Mouse (Mus musculus) forebrain, embryonic 15.5 days (tissue): ENCODE results near the gene Dohh. TPM values are rescaled to one million over a fixed set of nuclear protein-coding genes. Genes with fewer than 3 reads are reported as not detected.

Experiments
- ATAC-seq: fragments of 200-750 bp; cut with Nextera tagmentation; replicated peaks from 2 replicates; pipeline ENCODE4 v1.8.0; 2017; ENCODE audit warnings: mild to moderate bottlenecking, moderate TSS enrichment, moderate library complexity
- H3K27ac ChIP-seq: fragments of 300-500 bp; sonication (generic); replicated peaks from 2 replicates; pipeline ENCODE4 v1.5.1; 2015; ENCODE audit warnings: mild to moderate bottlenecking, inconsistent platforms
- H3K27me3 ChIP-seq: fragments of 300-500 bp; sonication (generic); 2 replicates; pipeline ENCODE4 v1.6.1; 2015; ENCODE audit warnings: inconsistent platforms
- H3K36me3 ChIP-seq: fragments of 300-500 bp; sonication (generic); 2 replicates; pipeline ENCODE4 v1.6.1; 2015; ENCODE audit warnings: mild to moderate bottlenecking, inconsistent platforms
- H3K4me1 ChIP-seq: fragments of 300-500 bp; sonication (generic); 2 replicates; pipeline ENCODE4 v1.6.1; 2015; ENCODE audit warnings: inconsistent platforms
- H3K4me2 ChIP-seq: fragments of 300-500 bp; sonication (generic); replicated peaks from 2 replicates; pipeline ENCODE4 v1.6.1; 2015; ENCODE audit warnings: mild to moderate bottlenecking, inconsistent platforms
- H3K4me3 ChIP-seq: fragments of 300-500 bp; sonication (generic); 2 replicates; pipeline ENCODE4 v1.5.1; 2015; ENCODE audit warnings: mild to moderate bottlenecking, inconsistent platforms
- H3K9ac ChIP-seq: fragments of 300-500 bp; sonication (generic); replicated peaks from 2 replicates; pipeline ENCODE4 v1.6.1; 2015; ENCODE audit warnings: mild to moderate bottlenecking, inconsistent platforms
- H3K9me3 ChIP-seq: fragments of 300-500 bp; sonication (generic); 2 replicates; pipeline ENCODE4 v1.6.1; 2016; ENCODE audit warnings: inconsistent platforms
- WGBS: fragments of 180-500 bp; shearing (Covaris S2); methylation state at CpG from one replicate; pipeline ENCODE4 v1.1.7; 2015; ENCODE audit warnings: mixed read lengths; 5-methylcytosine and 5-hydroxymethylcytosine counted together
- polyA plus RNA-seq: library from polyadenylated mRNA; unstranded; fragments of >200 nt; fragmentation: Nextera tagmentation; extraction: Ambion mirVana; gene quantifications from 2 replicates; pipeline ENCODE4 v1.2.1, GENCODE M21; 2015

The Dohh gene
- 88.2 and 89.0 TPM in 2 replicates for polyA plus RNA-seq

DNA sequence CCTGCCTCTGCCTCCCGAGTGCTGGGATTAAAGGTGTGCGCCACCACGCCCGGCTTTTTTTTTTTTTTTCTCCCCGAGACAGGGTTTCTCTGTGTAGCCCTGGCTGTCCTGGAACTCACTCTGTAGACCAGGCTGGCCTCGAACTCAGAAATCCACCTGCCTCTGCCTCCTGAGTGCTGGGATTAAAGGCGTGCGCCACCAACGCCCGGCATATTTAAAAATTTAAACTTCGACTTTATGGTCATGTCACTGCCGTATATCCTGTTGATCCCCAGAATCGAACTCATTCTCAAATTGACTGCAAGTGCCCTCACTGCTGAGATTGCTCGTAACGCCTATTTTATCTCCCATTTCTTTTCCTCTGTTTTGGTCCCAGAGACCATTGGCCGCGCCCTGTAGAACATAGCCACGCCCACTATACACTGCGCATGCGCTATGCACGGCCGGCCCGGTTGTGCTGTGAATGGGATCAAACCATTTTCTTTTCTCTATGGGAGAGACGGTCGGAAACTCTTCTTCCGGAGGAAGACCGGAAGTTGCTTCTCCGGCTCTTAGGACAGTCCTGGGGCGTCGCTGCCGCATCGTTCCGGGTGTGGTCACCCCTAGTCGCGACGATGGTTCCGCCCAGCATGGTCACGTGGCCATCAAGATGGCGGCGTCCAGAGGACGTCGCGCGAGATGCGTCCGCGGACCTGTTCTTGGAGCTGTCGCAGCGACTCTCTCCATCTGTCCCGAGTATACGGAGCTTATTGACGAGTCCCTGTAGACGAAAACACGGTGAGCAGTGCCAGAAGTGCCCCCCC is at the start of gene Dohh, which contains the start of gene Gm48551:
Dohh (plus strand) TSS at position 627 of the 803 bp plus-strand sequence.
Gm48551 (plus strand) TSS at position 665 of the 803 bp plus-strand sequence.
- Histone ChIP-seq H3K27me3 (no peaks in the 10 kb centered on the region), H3K36me3 (peaks cover 22% of the 10 kb centered on the region), H3K27ac (peak within 1 kb of the TSS; percentile 89), H3K4me2 (peak within 1 kb of the TSS; percentile 96), H3K4me3 (peak within 1 kb of the TSS; percentile 93), H3K9me3 (no peaks in the 10 kb centered on the region), H3K9ac (peak within 1 kb of the TSS; percentile 79), H3K4me1 (peaks cover 19% of the 10 kb centered on the region)
- 9% methylated on average over 54 of the region's 54 CpGs for WGBS
- ATAC-seq = peak; percentile 96

DNA sequence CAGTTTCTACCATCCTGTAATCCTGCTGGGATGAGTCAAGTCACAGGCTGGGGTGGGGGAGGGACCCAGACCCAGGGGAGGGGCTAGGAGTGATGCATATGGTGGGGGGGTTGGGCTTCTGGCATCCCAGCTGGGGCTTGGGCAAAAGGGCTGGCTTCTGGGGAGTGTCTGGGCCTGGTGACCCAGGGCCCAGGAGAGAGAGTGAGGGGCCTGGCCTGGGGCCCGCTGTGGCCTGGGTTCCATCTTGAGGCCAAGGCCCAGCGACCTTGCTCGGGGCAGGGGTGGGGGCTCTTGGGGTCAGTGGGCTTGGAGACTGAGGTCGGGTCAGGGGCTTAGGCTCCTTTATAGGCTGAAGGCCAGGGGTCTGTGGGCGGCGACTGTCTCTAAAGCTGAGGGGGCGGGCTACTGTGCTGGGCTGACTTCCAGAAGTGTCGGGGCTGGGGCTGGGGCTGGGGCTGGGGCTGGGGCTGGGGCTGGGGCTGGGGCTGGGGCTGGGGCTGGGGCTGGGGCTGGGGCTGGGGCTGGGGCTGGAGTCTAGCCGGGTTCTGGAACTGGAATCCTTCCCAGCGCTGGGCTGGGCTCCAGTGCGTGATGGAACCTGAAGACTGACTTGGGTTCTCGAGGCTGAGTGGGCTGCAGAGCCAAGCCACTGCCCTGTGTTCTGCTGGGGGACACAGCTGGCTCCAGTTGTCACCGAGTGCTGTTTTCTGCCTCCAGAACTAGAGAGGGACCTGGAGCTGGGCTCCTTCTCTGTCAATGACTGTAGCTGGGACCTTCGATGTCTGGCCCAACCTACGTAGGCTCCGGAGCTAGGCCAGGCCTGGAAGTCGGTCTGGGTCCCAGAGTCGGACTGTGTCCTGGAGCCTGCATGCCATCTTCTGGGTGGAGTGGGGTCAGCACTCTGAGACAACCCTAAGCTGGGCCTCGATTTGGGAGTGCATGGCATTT is 48.6 kb upstream of the Dohh start:
- Histone ChIP-seq H3K4me2 (no peak overlapping the region), H3K9me3 (no peaks in the 10 kb centered on the region), H3K4me3 (no peak overlapping the region), H3K9ac (no peak overlapping the region), H3K27me3 (peaks cover 24% of the 10 kb centered on the region), H3K27ac (no peak overlapping the region), H3K4me1 (peaks cover 7% of the 10 kb centered on the region), H3K36me3 (no peaks in the 10 kb centered on the region)
- ATAC-seq = no peak
- WGBS = 41% methylated on average over 19 of the region's 19 CpGs

DNA sequence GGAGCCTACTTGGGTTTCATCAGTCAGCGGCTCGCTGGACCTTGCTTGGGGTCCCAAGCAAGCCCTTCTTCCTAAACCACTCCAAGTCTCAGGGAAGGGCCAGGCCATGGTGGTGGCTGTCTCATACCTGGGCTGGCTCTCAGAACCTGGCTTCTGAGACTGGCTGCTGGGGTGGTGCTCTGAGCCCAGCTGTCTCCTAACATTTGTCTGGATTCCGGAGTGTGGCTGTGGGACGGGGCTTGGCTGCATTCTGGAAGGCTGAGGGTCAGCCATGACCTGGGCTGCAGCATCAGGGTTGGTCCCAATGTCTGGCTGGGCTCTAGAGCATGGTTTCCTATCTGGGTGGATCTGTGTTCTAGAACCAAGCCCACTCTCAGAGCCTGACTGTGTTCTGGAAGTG is 47.7 kb upstream of the Dohh start:
- Histone ChIP-seq H3K4me1 (peaks cover 7% of the 10 kb centered on the region), H3K4me2 (no peak overlapping the region), H3K27me3 (peaks cover 32% of the 10 kb centered on the region), H3K27ac (no peak overlapping the region), H3K4me3 (no peak overlapping the region), H3K36me3 (no peaks in the 10 kb centered on the region), H3K9me3 (no peaks in the 10 kb centered on the region), H3K9ac (no peak overlapping the region)
- no peak for ATAC-seq
- WGBS = 95% methylated on average over 4 of the region's 4 CpGs

DNA sequence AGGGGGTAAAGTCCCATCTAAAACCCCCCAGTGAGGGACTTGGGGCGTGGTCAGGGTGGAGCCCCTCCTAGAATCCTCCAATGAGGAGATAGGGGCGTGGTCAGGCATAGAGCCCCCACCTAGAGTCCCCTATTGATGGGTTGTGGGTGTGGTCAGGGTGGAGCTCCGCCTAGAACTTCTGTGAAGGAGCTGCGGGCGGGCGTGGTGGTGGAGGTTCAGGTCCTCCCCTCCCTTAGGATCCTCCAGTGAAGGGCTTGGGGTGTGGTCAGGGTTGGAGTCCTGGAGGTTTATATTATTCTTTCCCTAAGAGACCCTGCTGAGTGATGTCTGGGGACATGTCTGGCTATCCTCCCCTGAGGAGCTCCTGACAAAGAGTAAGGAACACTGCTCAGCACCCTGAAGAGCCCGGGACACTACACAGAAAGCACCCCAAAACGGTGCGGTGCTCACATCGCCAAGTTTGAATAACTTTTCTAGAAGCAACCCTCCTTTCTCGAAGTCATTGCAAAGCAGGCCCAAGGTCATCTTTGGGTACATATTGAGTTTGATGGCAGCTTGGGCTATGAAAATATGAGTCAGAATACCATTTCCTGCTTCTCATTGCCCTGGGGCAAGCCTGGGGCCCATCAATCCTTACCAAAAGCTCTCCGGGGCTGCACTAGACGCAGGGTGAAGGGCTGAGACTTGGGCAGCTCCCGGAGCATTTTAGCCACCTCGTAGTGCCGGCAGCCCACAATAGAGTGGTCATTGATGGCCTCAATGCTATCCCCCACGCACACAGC is 43.5 kb upstream of the Dohh start:
- 39% methylated on average over 17 of the region's 17 CpGs for whole genome bisulfite sequencing
- H3K4me1 ChIP-seq = peaks cover 9% of the 10 kb centered on the region
- no peaks in the 10 kb centered on the region for H3K9me3 ChIP-seq
- no peak overlapping the region for H3K4me2 ChIP-seq
- H3K4me3 ChIP-seq = no peak overlapping the region
- no peak overlapping the region for H3K27ac ChIP-seq
- peaks cover 52% of the 10 kb centered on the region for H3K27me3 ChIP-seq
- H3K9ac ChIP-seq = no peak overlapping the region
- no peak for ATAC-seq
- no peaks in the 10 kb centered on the region for H3K36me3 ChIP-seq

DNA sequence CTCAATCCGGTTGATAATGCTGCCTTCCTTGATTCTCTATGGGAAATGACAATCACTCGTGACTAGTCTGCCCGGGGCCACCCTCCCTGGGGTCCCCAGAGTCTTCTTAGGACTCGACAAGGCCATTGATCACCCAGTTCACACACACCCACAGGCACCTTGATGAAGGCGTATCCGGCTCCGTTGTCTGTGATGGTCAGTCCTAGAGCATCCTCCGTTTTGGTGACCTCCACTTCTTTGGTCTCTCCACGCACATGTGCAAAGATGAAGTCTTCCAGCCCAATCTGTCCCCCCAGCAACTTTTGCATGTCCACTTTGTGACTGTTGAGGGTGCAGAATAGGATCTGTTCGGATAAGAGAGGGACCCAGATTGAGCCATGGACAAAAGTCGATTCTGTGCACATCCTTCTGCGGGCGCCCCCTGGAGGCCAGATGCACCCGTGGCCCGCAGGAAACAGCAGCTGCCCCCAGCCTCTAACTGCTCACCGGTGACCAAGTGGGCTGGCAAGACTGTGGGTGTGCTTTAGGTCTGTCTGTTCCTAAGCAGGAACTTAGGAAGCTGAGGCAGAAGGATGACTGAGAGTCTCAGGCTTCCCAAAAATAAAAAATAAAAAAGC is 42.8 kb upstream of the Dohh start:
- Histone ChIP-seq H3K4me2 (no peak overlapping the region), H3K4me1 (peaks cover 10% of the 10 kb centered on the region), H3K36me3 (no peaks in the 10 kb centered on the region), H3K27me3 (peaks cover 56% of the 10 kb centered on the region), H3K9me3 (no peaks in the 10 kb centered on the region), H3K4me3 (no peak overlapping the region), H3K27ac (no peak overlapping the region), H3K9ac (no peak overlapping the region)
- no peak for ATAC-seq
- 33% methylated on average over 16 of the region's 16 CpGs for WGBS

DNA sequence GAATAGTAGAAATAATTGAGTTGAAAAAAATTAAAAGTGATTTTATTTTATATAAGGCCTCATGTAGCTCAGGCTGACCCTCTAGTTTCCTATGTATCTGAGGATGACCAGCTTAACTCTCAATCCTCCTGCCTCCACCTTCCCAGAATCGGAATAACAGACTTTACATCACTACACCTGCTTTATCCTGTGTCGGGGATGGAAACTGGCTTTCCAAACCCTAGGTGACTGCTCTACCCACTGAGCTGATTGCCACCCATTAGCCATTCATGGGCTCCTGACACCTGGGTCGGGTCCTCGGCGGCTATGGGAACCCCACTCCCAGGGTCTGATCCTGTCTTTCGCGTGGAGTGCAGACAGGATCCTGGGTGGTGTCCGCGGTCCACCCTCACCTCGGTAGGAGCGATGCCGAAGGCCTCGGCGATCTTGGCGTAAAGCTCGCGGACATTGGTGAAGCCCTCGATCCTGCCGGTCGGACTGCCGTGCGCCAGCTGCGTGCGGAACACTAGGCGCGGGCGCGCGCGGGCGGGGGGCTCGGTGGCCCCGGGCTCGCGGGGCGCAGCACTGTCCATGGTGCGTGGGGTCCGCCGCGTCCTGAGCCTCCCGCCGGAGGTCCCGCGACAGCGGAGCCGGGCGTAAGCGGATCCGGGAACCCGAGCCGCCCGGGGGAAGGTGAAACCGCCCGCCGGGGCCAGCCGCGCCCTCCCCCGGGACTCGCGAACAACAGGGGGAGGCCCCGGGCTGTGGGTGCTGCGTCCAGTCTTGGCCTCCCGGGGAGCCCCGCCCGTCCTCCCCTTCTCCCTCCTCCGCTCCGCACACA is 41.3 kb upstream of the Dohh start, which contains the start of gene Gipc3:
Gipc3 (minus strand) TSS at position 581 of the 820 bp plus-strand sequence.
- peak within 1 kb of the TSS; percentile 32 for H3K9ac ChIP-seq
- H3K4me1 ChIP-seq = peaks cover 18% of the 10 kb centered on the region
- peak within 1 kb of the TSS; percentile 60 for H3K4me2 ChIP-seq
- no peak for ATAC-seq
- H3K27ac ChIP-seq = no peak within 1 kb of the TSS
- H3K36me3 ChIP-seq = no peaks in the 10 kb centered on the region
- 4% methylated on average over 61 of the region's 67 CpGs for WGBS
- H3K27me3 ChIP-seq = peaks cover 56% of the 10 kb centered on the region
- H3K9me3 ChIP-seq = no peaks in the 10 kb centered on the region
- peak within 1 kb of the TSS; percentile 42 for H3K4me3 ChIP-seq

DNA sequence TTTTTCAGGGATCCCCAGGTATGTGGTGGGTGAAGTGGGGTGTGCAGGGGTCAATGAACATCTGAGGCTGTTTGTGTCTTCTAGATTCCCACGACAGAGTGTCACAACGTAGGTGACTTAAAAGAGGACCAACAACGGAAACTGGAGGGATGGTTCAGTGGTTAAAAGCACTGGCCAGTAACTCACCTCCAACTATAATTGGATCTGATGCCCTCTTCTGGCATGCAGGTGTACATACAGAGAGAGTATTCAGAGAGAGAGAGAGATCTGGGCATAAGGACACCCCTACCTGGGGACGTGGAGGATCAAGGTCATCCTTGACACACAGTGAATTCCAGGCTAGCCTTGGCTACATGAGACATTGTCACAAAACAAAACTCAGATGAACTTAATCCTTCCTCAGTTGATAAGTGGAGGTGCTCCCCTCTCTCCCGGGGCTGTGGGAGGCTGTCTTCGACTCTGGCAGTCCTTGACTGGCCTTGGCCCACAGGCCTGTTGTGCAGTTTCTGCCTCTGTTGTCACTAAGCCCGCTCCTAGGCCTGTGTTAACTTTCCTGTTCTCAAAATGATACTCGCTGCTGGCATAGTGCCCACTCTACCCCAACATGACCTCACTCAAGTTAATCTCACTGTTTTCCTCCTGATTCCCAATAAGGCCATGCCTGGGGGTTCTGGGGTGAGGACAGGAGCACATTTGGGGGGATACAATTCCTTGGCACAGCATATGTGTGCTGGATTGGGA is 39.6 kb upstream of the Dohh start:
- Histone ChIP-seq H3K9ac (no peak overlapping the region), H3K9me3 (no peaks in the 10 kb centered on the region), H3K4me3 (no peak overlapping the region), H3K4me2 (no peak overlapping the region), H3K4me1 (peaks cover 23% of the 10 kb centered on the region), H3K27ac (no peak overlapping the region), H3K27me3 (peaks cover 56% of the 10 kb centered on the region), H3K36me3 (no peaks in the 10 kb centered on the region)
- no peak for ATAC-seq
- 57% methylated on average over 8 of the region's 8 CpGs for WGBS

DNA sequence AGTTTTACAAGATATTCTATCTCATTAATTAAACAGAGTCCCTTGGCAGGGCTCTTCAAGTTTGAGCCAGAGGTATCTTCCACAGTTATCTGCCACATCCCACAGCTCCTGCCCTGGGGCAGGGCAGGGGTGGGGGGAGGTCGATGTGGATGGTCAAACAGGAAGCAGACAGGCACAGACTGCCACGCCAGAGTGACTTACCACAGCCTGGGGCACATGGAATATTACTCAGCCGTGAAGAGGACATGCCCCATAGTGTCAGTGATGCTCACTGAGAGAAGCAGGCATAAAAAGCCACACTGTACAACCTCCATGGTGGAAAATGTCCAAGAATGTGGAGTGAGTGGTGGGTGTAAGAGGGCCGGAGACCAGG is 39.1 kb upstream of the Dohh start:
- 85% methylated on average over 4 of the region's 4 CpGs for WGBS
- H3K27me3 ChIP-seq = peaks cover 56% of the 10 kb centered on the region
- H3K4me1 ChIP-seq = peaks cover 29% of the 10 kb centered on the region

DNA sequence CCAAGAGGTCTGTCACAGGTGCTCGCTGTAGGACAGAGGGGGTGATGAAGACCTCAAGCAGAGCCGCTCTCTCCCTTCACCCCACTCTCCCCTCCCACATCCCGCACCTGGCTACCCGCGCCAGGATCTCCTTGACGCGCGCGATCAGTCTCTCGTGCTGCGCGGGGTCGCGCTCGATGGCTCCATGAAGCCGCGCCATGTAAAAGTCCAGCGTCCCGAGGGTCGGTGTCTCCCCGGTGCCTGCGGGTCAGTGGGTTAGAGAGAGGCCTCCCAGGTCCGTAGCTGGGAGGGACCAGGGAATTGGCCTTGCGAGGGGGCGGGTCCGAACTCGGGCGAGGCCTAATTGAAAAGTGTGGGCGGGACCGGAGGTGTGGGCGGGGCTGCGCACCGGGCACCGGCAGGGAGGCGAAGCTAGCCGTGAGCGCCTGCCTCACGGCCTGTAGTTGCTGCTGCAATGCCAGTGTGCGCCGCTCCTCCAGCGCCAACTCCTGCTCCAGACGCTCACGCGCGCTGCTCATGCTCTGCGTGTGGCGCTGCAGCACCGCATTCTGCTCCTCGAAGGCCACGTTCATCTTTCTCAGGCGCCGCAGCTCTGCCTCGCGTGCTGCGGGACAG is 37.7 kb upstream of the Dohh start:
- 5% methylated on average over 55 of the region's 55 CpGs for WGBS
- no peak for ATAC-seq
- Histone ChIP-seq H3K9me3 (no peaks in the 10 kb centered on the region), H3K36me3 (no peaks in the 10 kb centered on the region), H3K27me3 (peaks cover 44% of the 10 kb centered on the region), H3K9ac (peak overlapping the region; percentile 29; the same call in 1 of the 2 replicates), H3K27ac (no peak overlapping the region), H3K4me1 (peaks cover 29% of the 10 kb centered on the region), H3K4me3 (peak overlapping the region; percentile 33), H3K4me2 (peak overlapping the region; percentile 49)

More for the DNA sequence above, 39.1 kb upstream of the Dohh start:
- Histone ChIP-seq H3K36me3 (no peaks in the 10 kb centered on the region), H3K9me3 (no peaks in the 10 kb centered on the region), H3K9ac (no peak overlapping the region), H3K4me3 (no peak overlapping the region), H3K4me2 (no peak overlapping the region), H3K27ac (no peak overlapping the region)
- no peak for ATAC-seq

DNA sequence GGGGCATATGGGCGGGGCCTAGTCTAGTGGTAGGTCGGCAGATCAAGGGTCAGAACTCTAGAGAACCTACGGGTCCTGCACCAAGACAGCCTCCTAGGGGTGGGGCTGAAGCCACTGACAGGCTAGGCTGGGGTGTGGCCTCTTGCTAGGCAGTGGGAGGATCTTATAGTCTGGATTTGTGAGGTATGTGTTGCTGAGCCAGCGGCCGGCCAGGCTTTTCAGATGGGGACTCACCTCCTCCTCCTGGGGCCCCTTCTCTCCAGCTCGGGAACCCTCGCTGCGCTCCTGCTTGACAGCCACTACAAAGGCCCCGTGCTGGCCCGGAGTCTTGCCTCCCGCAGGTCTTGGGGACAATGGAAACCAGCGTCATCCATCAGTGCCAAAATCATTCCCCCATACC is 35.1 kb upstream of the Dohh start:
- H3K9me3 ChIP-seq = no peaks in the 10 kb centered on the region
- H3K4me3 ChIP-seq = peak overlapping the region; percentile 74
- peaks cover 21% of the 10 kb centered on the region for H3K4me1 ChIP-seq
- H3K27me3 ChIP-seq = peaks cover 19% of the 10 kb centered on the region; the same call in 1 of the 2 replicates
- H3K4me2 ChIP-seq = peak overlapping the region; percentile 85
- no peak overlapping the region for H3K27ac ChIP-seq
- 7% methylated on average over 12 of the region's 12 CpGs for WGBS
- no peaks in the 10 kb centered on the region for H3K36me3 ChIP-seq
- ATAC-seq = no peak
- peak overlapping the region; percentile 63; the same call in 1 of the 2 replicates for H3K9ac ChIP-seq
